Mouse (Mus musculus) heart, adult 2 months (tissue): ENCODE measurements at regions not wholly inside any gene's neighbourhood (a gene's known extent, or its start where the extent isn't known, plus 50 kb on each side); places are given as distances from the start of the nearest gene placed in this dataset.

Source experiments
- CTCF ChIP-seq: fragments of 200-600 bp; IDR thresholded peaks from 2 replicates; pipeline ENCODE4 v1.8.1; 2022; ENCODE audit warnings: antibody characterized with exemption, mild to moderate bottlenecking, moderate library complexity
- EP300 ChIP-seq: fragments of 200-500 bp; IDR thresholded peaks from 2 replicates; pipeline ENCODE4 v1.6.1; 2011; ENCODE audit warnings: low read depth, low read length, control low read depth; ENCODE audit not compliant: insufficient read depth
- POLR2A ChIP-seq: fragments of 200-500 bp; IDR thresholded peaks from 2 replicates; pipeline ENCODE4 v1.6.1; 2011; ENCODE audit warnings: mild to moderate bottlenecking, low read depth, low read length, control low read depth; ENCODE audit not compliant: insufficient read depth

- TF ChIP-seq CTCF (no peak), EP300 (no peak), POLR2A (no peak)
These were observed 221.1 kb downstream of the AI593442 start for GRCm38 (mm10) chr9:52458518-52458917.
